Mouse (Mus musculus) embryonic facial prominence, embryonic 12.5 days (tissue): Measurements from ENCODE around the gene Tbcb. TPM values are rescaled to one million over a fixed set of nuclear protein-coding genes. Genes with fewer than 3 reads are reported as not detected.
A peak's percentile ranks its signal among the peaks of the same experiment; 100 is the strongest.
"Not testable (repeated sequence)": the region's sequence is repeated elsewhere in the genome, so short reads cannot be mapped to it uniquely, and the experiment has no call there.

ENCODE experiments used
- ATAC-seq: fragments of 200-750 bp; cut with Nextera tagmentation; 2 replicates; pipeline ENCODE4 v1.8.0; 2017; ENCODE audit not compliant: insufficient number of reproducible peaks, insufficient read depth, low FRiP score, low TSS enrichment
- H3K27ac ChIP-seq: fragments of 300-500 bp; sonication (generic); 2 replicates; pipeline ENCODE4 v1.5.1; 2016; ENCODE audit warnings: mild to moderate bottlenecking
- H3K27me3 ChIP-seq: fragments of 300-500 bp; sonication (generic); 2 replicates; pipeline ENCODE4 v1.6.1; 2016; ENCODE audit warnings: mild to moderate bottlenecking, moderate library complexity
- H3K36me3 ChIP-seq: fragments of 300-500 bp; sonication (generic); 2 replicates; pipeline ENCODE4 v1.6.1; 2016; ENCODE audit warnings: mild to moderate bottlenecking
- H3K4me1 ChIP-seq: fragments of 300-500 bp; sonication (generic); 2 replicates; pipeline ENCODE4 v1.6.1; 2016
- H3K4me2 ChIP-seq: fragments of 300-500 bp; sonication (generic); replicated peaks from 2 replicates; pipeline ENCODE4 v1.6.1; 2016; ENCODE audit warnings: mild to moderate bottlenecking, moderate library complexity
- H3K4me3 ChIP-seq: fragments of 300-500 bp; sonication (generic); 2 replicates; pipeline ENCODE4 v1.5.1; 2016; ENCODE audit warnings: mild to moderate bottlenecking
- H3K9ac ChIP-seq: fragments of 300-500 bp; sonication (generic); 2 replicates; pipeline ENCODE4 v1.6.1; 2016; ENCODE audit warnings: mild to moderate bottlenecking, moderate library complexity
- H3K9me3 ChIP-seq: fragments of 300-500 bp; sonication (generic); 2 replicates; pipeline ENCODE4 v1.6.1; 2016; ENCODE audit warnings: mild to moderate bottlenecking, moderate library complexity
- WGBS: fragments of 180-500 bp; shearing (Covaris S2); methylation state at CpG from one replicate; pipeline ENCODE4 v1.1.7; 2016; 5-methylcytosine and 5-hydroxymethylcytosine counted together
- polyA plus RNA-seq: library from polyadenylated mRNA; unstranded; fragments of >200 nt; fragmentation: Nextera tagmentation; extraction: Ambion mirVana; gene quantifications from 2 replicates; pipeline ENCODE4 v1.2.1, GENCODE M21; 2016

Gene Tbcb
- polyA plus RNA-seq, 1 experiment from 2014 or later, result 224 TPM

DNA sequence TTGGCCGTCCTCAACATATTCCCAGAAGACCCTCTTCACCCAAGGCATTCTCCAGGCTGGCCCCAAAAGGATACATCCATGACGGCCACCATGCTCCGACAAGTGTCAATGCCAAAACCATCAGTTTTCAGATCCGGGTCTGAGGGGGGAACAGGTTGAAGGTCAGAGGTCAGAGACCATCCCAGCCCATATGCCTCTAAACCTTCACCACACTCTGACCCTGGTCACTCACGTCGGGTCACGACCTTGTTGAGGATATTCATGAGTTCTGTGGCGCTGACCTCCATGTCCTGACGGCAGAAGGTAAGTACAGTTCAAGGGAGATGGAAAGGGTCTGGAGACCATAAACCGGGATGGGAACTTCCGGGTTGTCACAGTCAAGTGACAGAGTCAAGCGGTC lies 40.0 kb downstream of the Tbcb start:
- Histone ChIP-seq H3K4me2 (no peak overlapping the region), H3K27ac (no peak overlapping the region), H3K4me3 (no peak overlapping the region; the same call in 1 of the 2 replicates), H3K27me3 (no peaks in the 10 kb centered on the region), H3K36me3 (peaks cover 48% of the 10 kb centered on the region), H3K9ac (no peak overlapping the region), H3K4me1 (peaks cover 18% of the 10 kb centered on the region), H3K9me3 (no peaks in the 10 kb centered on the region)
- no peak for ATAC-seq
- 88% methylated on average over 12 of the region's 12 CpGs for WGBS

DNA sequence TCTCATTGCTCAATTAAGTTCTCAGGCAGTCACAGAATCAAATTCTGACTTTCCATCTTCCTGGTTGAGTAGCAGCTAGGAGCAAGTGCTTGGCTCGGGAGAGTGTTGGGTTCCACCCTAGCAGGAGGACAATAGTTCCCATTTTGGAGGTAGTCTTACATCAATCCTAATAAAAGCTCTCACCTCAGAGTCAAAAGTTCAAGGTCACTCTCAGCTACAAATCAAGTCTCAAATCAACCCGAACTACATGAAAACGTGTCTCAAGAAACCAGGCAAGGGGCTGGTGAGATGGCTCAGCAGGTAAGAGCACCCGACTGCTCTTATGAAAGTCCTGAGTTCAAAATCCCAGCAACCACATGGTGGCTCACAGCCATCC lies 43.0 kb downstream of the Tbcb start:
- H3K4me2 ChIP-seq, result no peak overlapping the region
- 87% methylated on average over 4 of the region's 4 CpGs for WGBS

DNA sequence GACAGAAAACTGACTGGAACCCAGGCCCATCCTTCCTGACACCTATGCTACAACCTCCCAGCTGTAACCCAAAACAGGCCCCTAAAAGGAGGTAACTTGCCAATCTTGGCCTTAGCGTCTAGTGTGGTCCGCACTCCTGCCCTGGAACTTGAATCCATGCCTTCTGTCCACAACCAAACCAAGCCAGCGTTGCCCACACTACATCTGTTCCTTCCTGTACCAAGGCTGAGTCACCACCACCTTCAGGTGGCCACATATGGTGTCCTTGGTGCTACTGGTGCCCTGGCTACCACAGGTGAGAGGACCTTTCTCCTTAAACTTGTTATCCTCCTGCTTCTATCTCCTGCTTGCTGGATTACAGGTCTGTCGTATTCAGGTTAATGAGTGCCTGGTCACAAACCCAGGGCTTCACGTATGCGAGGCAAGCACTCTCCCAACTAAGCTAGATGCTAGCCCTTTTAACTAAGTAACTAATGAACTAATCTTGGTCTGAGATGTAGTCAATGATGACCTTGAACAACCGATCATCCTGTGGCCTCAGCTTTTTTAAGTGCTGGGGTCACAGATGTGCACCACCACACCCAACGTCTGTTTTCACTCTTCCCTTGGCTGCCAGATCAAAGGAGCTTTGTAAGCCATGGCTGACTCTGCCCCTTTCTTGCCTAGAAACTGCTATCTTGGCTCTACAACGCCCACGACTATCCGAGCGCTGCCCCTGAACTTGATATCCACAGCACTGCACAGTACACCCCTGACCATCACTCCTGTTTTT lies 43.5 kb downstream of the Tbcb start:
- no peak overlapping the region for H3K4me3 ChIP-seq
- H3K36me3 ChIP-seq, result peaks cover 64% of the 10 kb centered on the region
- no peak for ATAC-seq
- H3K9ac ChIP-seq, result no peak overlapping the region
- H3K4me2 ChIP-seq, result no peak overlapping the region
- H3K4me1 ChIP-seq, result peaks cover 20% of the 10 kb centered on the region
- H3K27ac ChIP-seq, result no peak overlapping the region
- no peaks in the 10 kb centered on the region for H3K27me3 ChIP-seq
- H3K9me3 ChIP-seq, result no peaks in the 10 kb centered on the region
- 81% methylated on average over 12 of the region's 12 CpGs for WGBS

More for the DNA sequence above, 43.0 kb downstream of the Tbcb start:
- no peak overlapping the region for H3K27ac ChIP-seq
- H3K27me3 ChIP-seq, result no peaks in the 10 kb centered on the region
- H3K4me1 ChIP-seq, result peaks cover 17% of the 10 kb centered on the region
- no peaks in the 10 kb centered on the region for H3K9me3 ChIP-seq
- no peak overlapping the region for H3K4me3 ChIP-seq
- H3K36me3 ChIP-seq, result peaks cover 64% of the 10 kb centered on the region
- no peak for ATAC-seq
- no peak overlapping the region for H3K9ac ChIP-seq

DNA sequence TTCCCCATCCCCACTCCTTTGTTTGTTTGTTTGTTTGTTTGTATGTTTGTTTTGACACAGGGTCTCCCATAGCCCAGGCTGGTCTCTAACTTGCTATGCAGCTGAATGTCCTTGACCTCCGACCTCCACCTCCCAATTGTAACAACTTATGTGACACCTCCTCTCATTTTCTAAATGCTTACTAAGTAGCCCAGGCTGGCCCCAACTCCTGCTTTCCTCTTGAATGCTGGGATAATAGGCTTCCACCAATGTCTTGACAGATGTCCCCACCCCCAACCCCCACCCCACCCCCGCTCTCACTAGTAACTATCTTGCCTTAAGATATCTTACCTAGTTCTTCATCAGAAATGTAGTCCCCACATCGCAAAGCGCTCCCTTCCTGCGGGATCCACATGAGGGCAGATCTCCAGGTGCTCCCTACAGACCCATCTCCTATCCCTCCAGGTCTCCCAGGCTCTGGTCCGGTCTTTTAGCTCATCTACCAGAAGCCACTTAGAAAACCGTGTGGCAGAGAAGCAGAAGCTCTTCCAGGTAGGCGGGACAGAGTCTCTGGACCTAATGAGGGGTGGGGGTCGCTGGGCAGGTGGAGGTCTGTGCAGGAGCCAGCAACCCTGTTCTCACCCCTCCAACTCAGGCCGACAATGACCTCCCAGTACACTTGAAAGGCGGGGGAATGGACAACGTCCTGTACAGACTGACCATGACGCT lies 47.3 kb downstream of the Tbcb start:
- H3K4me2 ChIP-seq, result peak overlapping the region; percentile 42; the same call in 1 of the 2 replicates
- 69% methylated on average over 13 of the region's 13 CpGs for WGBS
- ATAC-seq, result no peak

DNA sequence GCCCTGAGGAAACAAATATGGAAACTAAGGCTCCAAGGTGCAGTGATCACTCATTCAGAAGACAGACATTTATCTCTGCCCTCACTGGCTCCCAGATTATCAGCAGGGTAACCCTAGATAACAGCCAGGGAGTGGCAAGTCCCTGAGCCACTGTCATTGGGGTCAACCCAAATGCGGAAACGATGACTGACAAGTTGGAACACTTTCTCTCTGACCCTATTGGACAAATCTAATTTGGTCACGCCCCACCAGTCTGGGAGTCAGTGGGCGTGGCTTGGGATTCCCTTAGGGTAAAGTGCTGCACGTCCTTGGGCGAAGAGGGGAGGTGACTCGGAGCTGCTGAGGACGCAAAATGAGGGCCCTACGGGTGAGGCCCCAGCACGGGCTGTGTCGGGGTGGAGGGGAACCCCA lies 48.2 kb downstream of the Tbcb start, which contains the start of gene Cox7a1:
Cox7a1 (plus strand) TSS at position 266 of the 411 bp plus-strand sequence.
- Histone ChIP-seq H3K9ac (no peak within 1 kb of the TSS), H3K4me3 (no peak within 1 kb of the TSS), H3K4me1 (peaks cover 9% of the 10 kb centered on the region), H3K4me2 (peak within 1 kb of the TSS; percentile 42), H3K27ac (no peak within 1 kb of the TSS), H3K9me3 (no peaks in the 10 kb centered on the region), H3K27me3 (no peaks in the 10 kb centered on the region), H3K36me3 (peaks cover 37% of the 10 kb centered on the region)
- peak; percentile 42; the same call in 1 of the 2 replicates for ATAC-seq
- 1% methylated on average over 11 of the region's 11 CpGs for WGBS

More for the DNA sequence above, 47.3 kb downstream of the Tbcb start:
- Histone ChIP-seq H3K9ac (no peak overlapping the region), H3K9me3 (no peaks in the 10 kb centered on the region), H3K27ac (no peak overlapping the region), H3K4me3 (no peak overlapping the region), H3K4me1 (peaks cover 9% of the 10 kb centered on the region), H3K36me3 (peaks cover 41% of the 10 kb centered on the region), H3K27me3 (no peaks in the 10 kb centered on the region)

DNA sequence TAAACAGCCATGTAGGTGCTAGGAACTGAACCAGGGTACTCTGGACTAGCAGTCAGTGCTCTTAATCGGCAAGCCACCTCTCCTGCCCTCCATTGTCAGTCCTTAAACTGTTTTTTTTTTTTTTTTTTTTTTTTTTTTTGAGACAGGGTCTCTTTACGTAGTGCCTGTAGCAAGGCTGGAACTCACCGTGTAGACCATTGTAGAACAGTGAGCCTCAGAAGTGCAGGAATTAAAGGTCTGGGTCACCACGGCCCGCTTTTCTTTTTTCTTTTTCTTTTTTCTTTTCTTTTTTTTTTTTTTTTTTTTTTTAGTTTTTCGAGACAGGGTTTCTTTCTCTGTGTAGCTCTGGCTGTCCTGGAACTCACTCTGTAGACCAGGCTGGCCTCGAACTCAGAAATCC lies 48.9 kb downstream of the Tbcb start:
- not testable (repeated sequence) for H3K4me3 ChIP-seq, H3K9ac ChIP-seq, H3K27me3 ChIP-seq, H3K27ac ChIP-seq, H3K4me1 ChIP-seq, H3K9me3 ChIP-seq, H3K4me2 ChIP-seq, ATAC-seq
- H3K36me3 ChIP-seq, result peaks cover 37% of the 10 kb centered on the region
- 75% methylated on average over 7 of the region's 7 CpGs for WGBS

DNA sequence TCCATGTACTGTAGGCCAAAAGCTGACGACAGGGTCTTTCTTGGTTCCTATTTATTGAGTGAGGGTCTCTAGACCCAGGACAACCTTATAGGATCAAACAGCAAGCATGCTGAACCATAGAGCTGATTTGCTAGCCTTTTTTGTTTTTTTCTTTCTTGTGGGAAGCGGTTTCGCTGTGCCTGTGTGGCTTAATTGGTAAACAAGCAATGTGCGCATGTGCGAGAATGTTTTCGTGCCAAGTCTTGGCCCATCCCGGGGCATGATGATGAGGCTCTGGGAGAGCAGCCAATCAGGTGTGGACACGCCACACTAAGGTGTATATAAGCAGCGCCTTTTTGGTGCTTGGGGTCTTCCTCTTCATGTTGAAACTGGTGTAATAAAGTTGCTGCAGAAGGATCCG lies 50.1 kb downstream of the Tbcb start:
- peaks cover 31% of the 10 kb centered on the region for H3K36me3 ChIP-seq
- H3K4me2 ChIP-seq, H3K9ac ChIP-seq, H3K4me1 ChIP-seq, H3K4me3 ChIP-seq, ATAC-seq, H3K27ac ChIP-seq, H3K27me3 ChIP-seq, H3K9me3 ChIP-seq: not testable (repeated sequence)
- 91% methylated on average over 10 of the region's 10 CpGs for WGBS

DNA sequence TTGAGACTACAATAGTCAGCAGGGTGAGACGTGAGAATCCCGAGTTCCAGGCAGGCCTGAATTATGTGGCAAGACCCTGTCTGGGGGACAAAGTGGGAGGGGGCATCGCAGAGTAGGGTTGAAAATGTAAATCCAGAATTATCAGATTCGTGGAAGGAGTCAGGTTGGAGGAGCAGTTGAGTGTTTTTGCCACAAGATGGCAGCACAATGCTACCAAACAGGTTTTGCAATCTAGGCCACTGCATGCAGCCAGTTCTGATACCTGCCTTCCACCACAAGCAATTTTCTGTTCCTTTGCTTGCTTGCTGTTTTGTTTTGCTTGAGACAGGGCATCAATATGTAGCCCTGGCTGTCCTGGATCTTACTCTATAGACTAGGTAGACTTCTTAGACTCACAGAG lies 50.8 kb downstream of the Tbcb start:
- H3K4me3 ChIP-seq, result no peak overlapping the region
- peaks cover 25% of the 10 kb centered on the region for H3K36me3 ChIP-seq
- H3K4me2 ChIP-seq, result no peak overlapping the region
- H3K9ac ChIP-seq, result no peak overlapping the region
- ATAC-seq, result no peak
- H3K4me1 ChIP-seq, result peaks cover 9% of the 10 kb centered on the region
- H3K27me3 ChIP-seq, result no peaks in the 10 kb centered on the region
- 6% methylated on average over 4 of the region's 4 CpGs for WGBS
- no peak overlapping the region for H3K27ac ChIP-seq
- no peaks in the 10 kb centered on the region for H3K9me3 ChIP-seq

DNA sequence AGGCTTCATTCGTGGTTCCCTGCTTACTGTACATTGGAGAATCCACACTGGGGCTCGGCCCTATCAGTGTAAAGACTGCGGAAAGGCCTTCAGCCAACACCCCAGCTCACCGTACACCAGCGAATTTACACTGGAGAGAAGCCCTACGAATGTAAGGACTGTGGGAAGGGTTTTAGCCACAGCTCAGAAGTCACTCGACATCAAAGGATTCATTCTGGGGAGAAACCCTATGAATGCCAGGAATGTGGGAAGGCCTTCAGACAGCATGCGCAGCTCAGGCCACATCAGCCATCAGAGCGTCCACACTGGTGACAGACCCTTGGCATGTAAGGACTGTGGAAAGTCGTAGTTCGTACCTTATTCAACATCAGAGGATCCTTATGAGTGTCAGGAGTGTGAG lies 53.8 kb downstream of the Tbcb start:
- H3K9me3 ChIP-seq, result no peaks in the 10 kb centered on the region
- WGBS, result 82% methylated on average over 11 of the region's 11 CpGs
- no peaks in the 10 kb centered on the region for H3K27me3 ChIP-seq
- H3K4me2 ChIP-seq, result no peak overlapping the region
- H3K36me3 ChIP-seq, result peaks cover 21% of the 10 kb centered on the region
- no peak overlapping the region for H3K4me3 ChIP-seq
- ATAC-seq, result no peak
- H3K27ac ChIP-seq, result no peak overlapping the region
- no peaks in the 10 kb centered on the region for H3K4me1 ChIP-seq
- H3K9ac ChIP-seq, result no peak overlapping the region

DNA sequence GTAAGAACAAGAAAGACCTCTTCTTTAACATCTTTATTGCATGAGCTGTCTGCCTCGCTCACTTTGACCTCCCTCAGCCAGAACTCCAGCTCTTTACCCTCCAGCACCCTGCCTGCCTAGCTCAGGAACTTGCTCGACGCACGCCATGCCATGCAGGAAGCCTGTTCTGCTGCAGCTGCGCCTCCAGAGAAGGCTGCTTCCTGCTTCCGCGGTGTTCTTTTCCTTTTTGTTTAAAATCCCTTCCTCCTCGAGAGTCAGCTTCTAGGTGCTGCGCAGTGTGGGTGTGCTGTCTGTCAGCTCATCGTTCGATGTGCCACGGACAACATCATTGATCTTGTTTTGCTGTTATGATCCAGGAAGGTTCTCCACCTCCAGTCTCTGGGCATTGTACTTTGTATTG lies 55.6 kb downstream of the Tbcb start:
- WGBS, result 87% methylated on average over 12 of the region's 12 CpGs
- no peak overlapping the region for H3K27ac ChIP-seq
- H3K4me3 ChIP-seq, result no peak overlapping the region
- ATAC-seq, result no peak
- no peak overlapping the region for H3K9ac ChIP-seq
- H3K9me3 ChIP-seq, result no peaks in the 10 kb centered on the region
- no peaks in the 10 kb centered on the region for H3K4me1 ChIP-seq
- H3K27me3 ChIP-seq, result no peaks in the 10 kb centered on the region
- no peak overlapping the region for H3K4me2 ChIP-seq
- H3K36me3 ChIP-seq, result peaks cover 21% of the 10 kb centered on the region
